Mouse (Mus musculus): ENCODE data around the gene Samd8.

- TF ChIP-seq CTCF (IDR thresholded peaks at IDR 0.05; ENCODE audit: extremely low read depth, insufficient read length, insufficient replicate concordance, low read depth, low read length): no peak
- no peak for TF ChIP-seq POLR2A (IDR thresholded peaks at IDR 0.05; ENCODE audit: low read depth, low read length)
Observed at GRCm38 (mm10) chr14:21817453-21817852, 67.1 kb downstream of the Samd8 start.

Data from small intestine, adult 2 months (tissue).